Mouse (Mus musculus) cerebellum, adult 2 months (tissue): Measurements from ENCODE around the gene Mkln1. TPM values are rescaled to one million over a fixed set of nuclear protein-coding genes. Genes with fewer than 3 reads are reported as not detected.

Source experiments
- DNase-seq, 2 experiments: peaks; one replicate each; pipeline ENCODE4 v3.0.0; 2021
- H3K27ac ChIP-seq: fragments of 200-500 bp; 2 replicates; pipeline ENCODE4 v1.5.1; 2012; ENCODE audit warnings: low read length, control low read depth, inconsistent platforms; ENCODE audit not compliant: insufficient read depth
- H3K27me3 ChIP-seq: fragments of 200-500 bp; 2 replicates; pipeline ENCODE4 v1.6.1; 2012; ENCODE audit warnings: inconsistent platforms, mild to moderate bottlenecking, low read length, moderate library complexity; ENCODE audit not compliant: control insufficient read depth, insufficient read depth
- H3K4me1 ChIP-seq: fragments of 200-500 bp; 2 replicates; pipeline ENCODE4 v1.6.1; 2011; ENCODE audit warnings: low read length; ENCODE audit not compliant: control insufficient read depth, insufficient read depth
- H3K4me3 ChIP-seq: fragments of 200-500 bp; replicated peaks from 2 replicates; pipeline ENCODE3; 2011; ENCODE audit warnings: mild to moderate bottlenecking, low read depth, low read length, control low read depth; ENCODE audit not compliant: insufficient read depth
- CTCF ChIP-seq: fragments of 200-500 bp; IDR thresholded peaks from 2 replicates; pipeline ENCODE4 v1.5.1; 2011; ENCODE audit warnings: low read depth, mild to moderate bottlenecking, control low read depth, low read length, moderate library complexity, borderline replicate concordance; ENCODE audit not compliant: insufficient read depth
- POLR2A ChIP-seq: fragments of 200-500 bp; IDR thresholded peaks from 2 replicates; pipeline ENCODE4 v1.6.1; 2011; ENCODE audit warnings: low read length, control low read depth, borderline replicate concordance; ENCODE audit not compliant: insufficient read depth
- WGBS: fragments of 180-500 bp; shearing (Covaris S2); methylation state at CpG from one replicate; pipeline ENCODE4 v1.1.7; 2018; 5-methylcytosine and 5-hydroxymethylcytosine counted together
- polyA plus RNA-seq: library from polyadenylated mRNA; depleted of rRNA; stranded (reverse); fragments of >200 nt; gene quantifications from 2 replicates; pipeline ENCODE4 v1.2.3, GENCODE M21; 2012; rRNA removed

Mkln1 gene
- polyA plus RNA-seq, 1 experiment = 53.9 TPM

GRCm38 (mm10) chr6:31563235-31564181, 165.0 kb downstream of the Mkln1 start, which contains the start of gene Podxl:
Podxl (minus strand) TSS chr6:31563981.
- 1% methylated on average over 87 of the region's 91 CpGs for WGBS
- no peak for TF ChIP-seq POLR2A
- TF ChIP-seq CTCF = no peak
- H3K4me1 ChIP-seq = no peaks in the 10 kb centered on the region
- no peak within 1 kb of the TSS for H3K27ac ChIP-seq
- peaks cover 4% of the 10 kb centered on the region; the same call in 1 of the 2 replicates for H3K27me3 ChIP-seq
- peak; percentile 36 to 46 for DNase-seq
- H3K4me3 ChIP-seq = peak within 1 kb of the TSS; percentile 37

GRCm38 (mm10) chr6:31564182-31564531, 165.6 kb downstream of the Mkln1 start:
- Histone ChIP-seq H3K4me1 (no peaks in the 10 kb centered on the region), H3K4me3 (peak overlapping the region; percentile 37), H3K27me3 (peaks cover 4% of the 10 kb centered on the region; the same call in 1 of the 2 replicates), H3K27ac (no peak overlapping the region)
- WGBS = under 1% methylated on average over 18 of the region's 18 CpGs
- no peak for TF ChIP-seq POLR2A
- no peak for TF ChIP-seq CTCF
- DNase-seq = no peak

- Histone ChIP-seq H3K4me3 (no peak overlapping the region), H3K27ac (no peak overlapping the region), H3K27me3 (peaks cover 4% of the 10 kb centered on the region; the same call in 1 of the 2 replicates), H3K4me1 (no peaks in the 10 kb centered on the region)
- 12% methylated on average over 17 of the region's 17 CpGs for WGBS
- DNase-seq = peak in 1 of 2 experiments; percentile 22
- TF ChIP-seq CTCF (no peak), POLR2A (no peak)
Observed at GRCm38 (mm10) chr6:31564901-31565391, 166.4 kb downstream of the Mkln1 start.

Other genes starting within 250 kb of the Mkln1 start
- gene Podxl, start 165.2 kb downstream of the Mkln1 start, polyA plus RNA-seq = 15.0 and 16.5 TPM in 2 replicates